Mouse (Mus musculus): ENCODE results near the gene Ctxn2. TPM values are rescaled to one million over a fixed set of nuclear protein-coding genes. Genes with fewer than 3 reads are reported as not detected.

Gene Ctxn2
- polyA plus RNA-seq, 1 experiment from 2014 or later, result not detected

- DNase-seq (no peak), ATAC-seq (ENCODE audit: insufficient read depth) (no peak)
- H3K9ac ChIP-seq, result no peak within 1 kb of the TSS
- no peak within 1 kb of the TSS for H3K27ac ChIP-seq (ENCODE audit: low read depth)
- WGBS, result 83% methylated on average over 6 of the region's 6 CpGs
- no peak for TF ChIP-seq CTCF (IDR thresholded peaks at IDR 0.05; ENCODE audit: low read depth)
- H3K36me3 ChIP-seq (ENCODE audit: insufficient read depth), result no peaks in the 10 kb centered on the region
- H3K27me3 ChIP-seq (ENCODE audit: insufficient read depth, low read length), result no peaks in the 10 kb centered on the region
- H3K4me2 ChIP-seq, result no peak within 1 kb of the TSS
- no peak within 1 kb of the TSS for H3K4me3 ChIP-seq (ENCODE audit: low read depth, low read length)
- no peaks in the 10 kb centered on the region for H3K9me3 ChIP-seq (ENCODE audit: low read depth, low read length)
- no peaks in the 10 kb centered on the region for H3K4me1 ChIP-seq (ENCODE audit: insufficient read depth)
Measured at GRCm38 (mm10) chr2:125152388-125152787, 15.9 kb downstream of the Ctxn2 start, which contains the start of gene Slc12a1. TSS of gene Slc12a1 (plus strand) at chr2:125152505.

DNA sequence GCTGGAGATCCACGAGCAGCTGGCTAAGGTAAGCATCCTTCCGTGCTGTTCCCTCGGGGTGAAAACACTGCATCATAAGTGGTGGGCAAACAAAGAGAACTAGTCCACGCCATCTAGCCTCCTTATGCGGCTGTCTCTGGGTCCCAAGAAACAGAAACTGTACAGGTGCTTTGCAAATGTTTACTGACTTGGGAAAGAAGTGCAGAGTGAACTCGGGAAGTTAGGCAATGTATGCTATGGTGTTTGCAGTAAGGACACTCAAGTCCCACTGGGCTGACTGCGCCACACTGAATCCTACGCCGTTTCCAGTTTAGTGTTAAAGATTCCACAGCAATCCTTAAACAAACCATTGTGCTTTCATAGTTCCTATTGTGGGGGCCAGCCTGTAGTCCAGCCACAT is 17.8 kb downstream of the Ctxn2 start:
- TF ChIP-seq CTCF (IDR thresholded peaks at IDR 0.05; ENCODE audit: low read depth), result no peak
- H3K36me3 ChIP-seq (ENCODE audit: insufficient read depth), result no peaks in the 10 kb centered on the region
- ATAC-seq (ENCODE audit: insufficient read depth) (peak; percentile 63), DNase-seq (peak; percentile 36)
- no peaks in the 10 kb centered on the region for H3K9me3 ChIP-seq (ENCODE audit: low read depth, low read length)
- 62% methylated on average over 9 of the region's 9 CpGs for WGBS
- no peak overlapping the region for H3K9ac ChIP-seq
- no peaks in the 10 kb centered on the region for H3K4me1 ChIP-seq (ENCODE audit: insufficient read depth)
- no peak overlapping the region for H3K4me3 ChIP-seq (ENCODE audit: low read depth, low read length)
- no peak overlapping the region for H3K27ac ChIP-seq (ENCODE audit: low read depth)
- H3K4me2 ChIP-seq, result 0 out of 2 replicates have a peak overlapping the region, but pooled peaks have one; percentile 23
- H3K27me3 ChIP-seq (ENCODE audit: insufficient read depth, low read length), result no peaks in the 10 kb centered on the region

GRCm38 (mm10) chr2:125155504-125155903 is 19.0 kb downstream of the Ctxn2 start:
- WGBS, result 3% methylated on average over 2 of the region's 2 CpGs
- Histone ChIP-seq H3K36me3 (ENCODE audit: insufficient read depth) (no peaks in the 10 kb centered on the region), H3K9ac (no peak overlapping the region), H3K4me3 (ENCODE audit: low read depth, low read length) (no peak overlapping the region), H3K4me1 (ENCODE audit: insufficient read depth) (no peaks in the 10 kb centered on the region), H3K27me3 (ENCODE audit: insufficient read depth, low read length) (no peaks in the 10 kb centered on the region), H3K27ac (ENCODE audit: low read depth) (no peak overlapping the region), H3K4me2 (no peak overlapping the region), H3K9me3 (ENCODE audit: low read depth, low read length) (no peaks in the 10 kb centered on the region)
- ATAC-seq (ENCODE audit: insufficient read depth) (no peak), DNase-seq (peak; percentile 25)
- peak; percentile 25; the same call in 1 of the 2 replicates for TF ChIP-seq CTCF (IDR thresholded peaks at IDR 0.05; ENCODE audit: low read depth)

DNA sequence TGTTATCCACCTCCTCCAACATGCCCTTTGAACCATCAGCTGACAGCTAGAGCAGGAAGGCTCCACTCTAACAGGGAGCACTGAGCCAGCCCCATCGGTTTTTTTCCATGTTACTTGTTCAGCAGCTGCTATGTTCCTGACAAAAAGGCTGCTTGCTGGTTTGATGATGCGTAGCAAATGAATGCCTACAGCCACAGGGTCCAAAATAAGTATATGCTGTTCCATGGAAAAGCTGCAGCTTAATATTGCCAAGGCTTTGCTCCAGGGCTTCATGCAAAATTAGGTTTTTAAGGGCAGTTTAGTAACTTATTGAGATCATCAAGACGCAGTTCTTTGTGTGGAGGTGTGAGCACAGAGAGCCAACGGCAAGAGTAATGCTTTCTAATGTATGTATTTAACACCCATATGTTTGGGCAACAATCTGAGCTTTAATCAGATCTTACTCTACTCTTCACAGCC is 25.5 kb downstream of the Ctxn2 start:
- no peaks in the 10 kb centered on the region for H3K9me3 ChIP-seq (ENCODE audit: low read depth, low read length)
- no peaks in the 10 kb centered on the region for H3K36me3 ChIP-seq (ENCODE audit: insufficient read depth)
- no peaks in the 10 kb centered on the region for H3K4me1 ChIP-seq (ENCODE audit: insufficient read depth)
- no peak overlapping the region for H3K4me3 ChIP-seq (ENCODE audit: low read depth, low read length)
- TF ChIP-seq CTCF (IDR thresholded peaks at IDR 0.05; ENCODE audit: low read depth), result no peak
- no peak overlapping the region for H3K4me2 ChIP-seq
- H3K9ac ChIP-seq, result no peak overlapping the region
- no peak for ATAC-seq (ENCODE audit: insufficient read depth)
- H3K27ac ChIP-seq (ENCODE audit: low read depth), result no peak overlapping the region
- H3K27me3 ChIP-seq (ENCODE audit: insufficient read depth, low read length), result no peaks in the 10 kb centered on the region
- DNase-seq, result no peak
- 73% methylated on average over 4 of the region's 4 CpGs for WGBS

DNA sequence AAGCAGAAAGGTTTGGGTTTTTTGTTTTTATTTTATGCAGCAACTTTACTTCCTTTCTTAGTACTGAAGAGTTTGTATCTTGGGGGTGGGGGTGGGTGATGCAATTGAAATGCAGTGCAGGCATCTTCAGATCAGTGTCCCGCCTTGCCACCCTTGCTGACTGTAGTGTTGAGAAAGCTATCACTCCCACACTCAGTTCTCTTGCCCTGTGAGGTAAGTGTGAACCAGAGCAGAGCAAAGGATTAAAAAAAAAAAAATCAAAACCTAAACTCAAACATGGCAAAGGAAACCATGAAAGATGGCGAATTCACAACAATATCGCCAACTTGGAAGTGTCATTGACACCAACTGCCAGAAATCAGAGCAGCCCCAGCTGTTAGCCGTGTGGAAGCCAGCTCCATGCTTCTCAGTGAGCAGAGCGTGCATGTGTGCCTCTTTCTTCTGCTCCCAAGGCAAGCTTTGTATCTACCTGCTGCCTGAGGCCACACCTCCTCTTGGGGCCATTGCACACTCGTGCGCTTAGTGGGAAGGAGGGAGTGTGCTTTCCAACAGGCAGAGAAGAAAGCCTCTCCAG is 41.8 kb downstream of the Ctxn2 start:
- no peak overlapping the region for H3K9ac ChIP-seq
- no peaks in the 10 kb centered on the region for H3K36me3 ChIP-seq (ENCODE audit: insufficient read depth)
- ATAC-seq (ENCODE audit: insufficient read depth) (no peak), DNase-seq (peak; percentile 40)
- no peaks in the 10 kb centered on the region for H3K4me1 ChIP-seq (ENCODE audit: insufficient read depth)
- H3K27ac ChIP-seq (ENCODE audit: low read depth), result no peak overlapping the region
- no peaks in the 10 kb centered on the region for H3K9me3 ChIP-seq (ENCODE audit: low read depth, low read length)
- no peak overlapping the region for H3K4me3 ChIP-seq (ENCODE audit: low read depth, low read length)
- TF ChIP-seq CTCF (IDR thresholded peaks at IDR 0.05; ENCODE audit: low read depth), result no peak
- no peaks in the 10 kb centered on the region for H3K27me3 ChIP-seq (ENCODE audit: insufficient read depth, low read length)
- WGBS, result 48% methylated on average over 7 of the region's 7 CpGs
- no peak overlapping the region for H3K4me2 ChIP-seq

DNA sequence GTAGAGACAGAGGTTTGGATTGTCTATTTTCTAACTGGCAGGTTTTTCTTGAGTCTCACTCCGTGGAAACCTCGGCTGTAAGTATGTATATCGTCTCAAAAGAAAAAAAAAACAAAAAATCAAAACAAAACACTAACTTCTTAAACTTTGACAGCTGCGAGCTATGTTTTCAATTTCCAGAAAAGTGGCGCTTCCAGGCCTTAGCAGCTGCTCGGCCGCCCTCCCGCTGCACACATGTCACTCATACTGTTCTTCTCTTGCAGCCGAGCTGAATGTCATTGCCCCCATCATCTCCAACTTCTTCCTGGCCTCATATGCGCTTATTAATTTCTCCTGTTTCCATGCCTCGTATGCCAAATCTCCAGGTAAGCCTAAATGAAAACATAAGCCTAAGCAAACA is 51.4 kb downstream of the Ctxn2 start:
- WGBS, result 61% methylated on average over 11 of the region's 11 CpGs
- ATAC-seq (ENCODE audit: insufficient read depth) (no peak), DNase-seq (no peak)
- Histone ChIP-seq H3K4me1 (ENCODE audit: insufficient read depth) (no peaks in the 10 kb centered on the region), H3K9ac (no peak overlapping the region), H3K36me3 (ENCODE audit: insufficient read depth) (no peaks in the 10 kb centered on the region), H3K4me3 (ENCODE audit: low read depth, low read length) (no peak overlapping the region), H3K9me3 (ENCODE audit: low read depth, low read length) (no peaks in the 10 kb centered on the region), H3K4me2 (no peak overlapping the region), H3K27ac (ENCODE audit: low read depth) (no peak overlapping the region), H3K27me3 (ENCODE audit: insufficient read depth, low read length) (no peaks in the 10 kb centered on the region)
- no peak for TF ChIP-seq CTCF (IDR thresholded peaks at IDR 0.05; ENCODE audit: low read depth)

DNA sequence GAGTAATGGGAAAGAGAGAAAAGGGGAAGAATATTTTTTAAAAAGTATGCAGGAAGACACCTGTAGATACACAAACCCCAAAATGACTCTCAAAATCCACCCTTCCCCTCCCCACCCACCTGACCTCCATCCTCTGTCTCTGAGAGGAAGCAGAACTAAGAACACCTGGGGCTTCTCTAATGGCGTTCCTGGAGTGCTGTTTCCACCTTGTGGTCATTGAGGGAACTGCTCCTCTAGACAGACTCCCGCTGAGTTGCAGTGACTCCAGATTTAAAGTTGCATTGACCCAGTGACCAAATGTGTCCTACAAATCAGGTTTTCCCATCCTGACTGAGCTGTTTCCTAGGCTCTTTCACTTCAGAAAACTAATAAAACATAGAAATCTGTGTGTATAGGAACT is 52.7 kb downstream of the Ctxn2 start:
- no peak for ATAC-seq (ENCODE audit: insufficient read depth)
- H3K9ac ChIP-seq, result no peak overlapping the region
- H3K4me1 ChIP-seq (ENCODE audit: insufficient read depth), result no peaks in the 10 kb centered on the region
- H3K27ac ChIP-seq (ENCODE audit: low read depth), result no peak overlapping the region
- DNase-seq, result peak; percentile 85
- no peak overlapping the region for H3K4me2 ChIP-seq
- peak; percentile 97 for TF ChIP-seq CTCF (IDR thresholded peaks at IDR 0.05; ENCODE audit: low read depth)
- no peaks in the 10 kb centered on the region for H3K9me3 ChIP-seq (ENCODE audit: low read depth, low read length)
- WGBS, result 2% methylated on average over 2 of the region's 2 CpGs
- no peaks in the 10 kb centered on the region for H3K27me3 ChIP-seq (ENCODE audit: insufficient read depth, low read length)
- no peaks in the 10 kb centered on the region for H3K36me3 ChIP-seq (ENCODE audit: insufficient read depth)
- H3K4me3 ChIP-seq (ENCODE audit: low read depth, low read length), result no peak overlapping the region

Data from lung, embryonic 14.5 days (tissue).